Mouse (Mus musculus) liver, embryonic 14.5 days (tissue): Measurements from ENCODE around the gene Itpk1. TPM values are rescaled to one million over a fixed set of nuclear protein-coding genes. Genes with fewer than 3 reads are reported as not detected.

Experiments used
- ATAC-seq: fragments of 200-750 bp; cut with Nextera tagmentation; 2 replicates; pipeline ENCODE4 v1.8.0; 2017; ENCODE audit warnings: moderate number of reproducible peaks, mild to moderate bottlenecking, moderate library complexity; ENCODE audit not compliant: insufficient read depth
- DNase-seq, 3 experiments: peaks; one replicate each; pipeline ENCODE4 v3.0.0-alpha.2; 2012 to 2013; ENCODE audit warnings: low read depth in 3 of 3, low spot score in 3 of 3
- H3K27ac ChIP-seq: fragments of 300-500 bp; sonication (generic); 2 replicates; pipeline ENCODE4 v1.5.1; 2014; ENCODE audit warnings: moderate library complexity, mild to moderate bottlenecking, control low read depth, inconsistent platforms
- H3K27me3 ChIP-seq: fragments of 300-500 bp; sonication (generic); 2 replicates; pipeline ENCODE4 v1.6.1; 2014; ENCODE audit warnings: mild to moderate bottlenecking, low read length, moderate library complexity; ENCODE audit not compliant: control insufficient read depth, insufficient read depth
- H3K36me3 ChIP-seq: fragments of 300-500 bp; sonication (generic); replicated peaks from 2 replicates; pipeline ENCODE4 v1.6.1; 2014; ENCODE audit warnings: low read depth; ENCODE audit not compliant: control insufficient read depth, insufficient read depth
- H3K4me1 ChIP-seq, 2 experiments: fragments of 200-500 bp in 1 of 2; fragments of 300-500 bp in 1 of 2; sonication (generic) in 1 of 2; replicated peaks; 2 replicates each; pipeline ENCODE4 v1.6.1; 2012 to 2014; ENCODE audit warnings: antibody characterized with exemption in 1 of 2, inconsistent platforms in 1 of 2, low read length in 1 of 2; ENCODE audit not compliant: control insufficient read depth in 2 of 2, insufficient read depth in 2 of 2
- H3K4me2 ChIP-seq: fragments of 300-500 bp; sonication (generic); 2 replicates; pipeline ENCODE4 v1.6.1; 2014; ENCODE audit warnings: low read depth, mild to moderate bottlenecking, control low read depth, moderate library complexity
- H3K4me3 ChIP-seq, 2 experiments: fragments of 200-500 bp in 1 of 2; fragments of 300-500 bp in 1 of 2; sonication (generic) in 1 of 2; 2 replicates each; pipeline ENCODE4 v1.5.1; 2012 to 2014; ENCODE audit warnings: low read depth in 2 of 2, low read length in 2 of 2, mild to moderate bottlenecking in 2 of 2, control low read depth in 1 of 2, inconsistent platforms in 1 of 2, moderate library complexity in 1 of 2; ENCODE audit not compliant: insufficient read depth in 1 of 2
- H3K9ac ChIP-seq: fragments of 300-500 bp; sonication (generic); replicated peaks from 2 replicates; pipeline ENCODE4 v1.6.1; 2014; ENCODE audit warnings: mild to moderate bottlenecking, control low read depth, moderate library complexity
- H3K9me3 ChIP-seq: fragments of 300-500 bp; sonication (generic); 2 replicates; pipeline ENCODE4 v1.6.1; 2016; ENCODE audit warnings: low read length, mixed read lengths; ENCODE audit not compliant: control insufficient read depth
- CTCF ChIP-seq: IDR thresholded peaks from 2 replicates; pipeline ENCODE4 v1.5.1; 2016; ENCODE audit warnings: antibody characterized with exemption, low read depth, control low read depth
- EP300 ChIP-seq: IDR thresholded peaks from 2 replicates; pipeline ENCODE4 v1.6.1; 2016; ENCODE audit warnings: antibody characterized with exemption, low read depth
- WGBS: fragments of 180-500 bp; shearing (Covaris S2); extraction: QIAGEN DNeasy Blood & Tissue Kit; methylation state at CpG from one replicate; pipeline ENCODE4 v1.1.7; 2014; ENCODE audit not compliant: insufficient replicate concordance; 5-methylcytosine and 5-hydroxymethylcytosine counted together
- polyA plus RNA-seq, 2 experiments: library from polyadenylated mRNA; depleted of rRNA in 1 of 2; stranded (reverse) in 1 of 2; unstranded in 1 of 2; fragments of >200 nt; fragmentation: Nextera tagmentation in 1 of 2; extraction: Ambion mirVana in 1 of 2; gene quantifications; 2 replicates each; pipeline versions ENCODE4 v1.2.1 to v1.2.3; 2012 to 2014

The Itpk1 gene
- polyA plus RNA-seq, 2 experiments: 2.3 to 2.4 TPM

GRCm38 (mm10) chr12:102730798-102731619, 26.3 kb upstream of the Itpk1 start:
- no peak for TF ChIP-seq CTCF
- no peak for TF ChIP-seq EP300
- WGBS: 40% methylated on average over 16 of the region's 16 CpGs
- Histone ChIP-seq H3K4me1 (peaks cover 11 to 23% of the 10 kb centered on the region in 2 experiments), H3K9me3 (no peaks in the 10 kb centered on the region), H3K36me3 (no peaks in the 10 kb centered on the region), H3K9ac (no peak overlapping the region), H3K4me3 (no peak overlapping the region), H3K27ac (no peak overlapping the region), H3K27me3 (no peaks in the 10 kb centered on the region), H3K4me2 (peak overlapping the region; percentile 50)
- DNase-seq: no peak
- ATAC-seq: no peak; the same call in 1 of the 2 replicates

- TF ChIP-seq CTCF: no peak
- no peak for TF ChIP-seq EP300
- WGBS: 38% methylated on average over 26 of the region's 26 CpGs
- no peaks in the 10 kb centered on the region for H3K27me3 ChIP-seq
- H3K36me3 ChIP-seq: no peaks in the 10 kb centered on the region
- no peak overlapping the region for H3K9ac ChIP-seq
- peaks cover 11 to 25% of the 10 kb centered on the region in 2 experiments for H3K4me1 ChIP-seq
- no peak overlapping the region for H3K27ac ChIP-seq
- DNase-seq: peak; percentile 54 to 73 (median 63)
- peak overlapping the region; percentile 50 for H3K4me2 ChIP-seq
- H3K4me3 ChIP-seq: peak overlapping the region in 1 of 2 experiments; percentile 27; a peak in 1 of 4 replicates
- ATAC-seq: peak; percentile 87
- H3K9me3 ChIP-seq: no peaks in the 10 kb centered on the region
Observed at GRCm38 (mm10) chr12:102729855-102730797, 25.4 kb upstream of the Itpk1 start.

GRCm38 (mm10) chr12:102725761-102726175, 21.0 kb upstream of the Itpk1 start:
- peaks cover 8 to 17% of the 10 kb centered on the region in 2 experiments for H3K4me1 ChIP-seq
- H3K27ac ChIP-seq: no peak overlapping the region
- H3K9ac ChIP-seq: no peak overlapping the region
- DNase-seq (no peak), ATAC-seq (no peak)
- TF ChIP-seq CTCF (no peak), EP300 (no peak)
- no peaks in the 10 kb centered on the region for H3K27me3 ChIP-seq
- WGBS: 53% methylated on average over 7 of the region's 7 CpGs
- no peaks in the 10 kb centered on the region for H3K9me3 ChIP-seq
- no peaks in the 10 kb centered on the region for H3K36me3 ChIP-seq
- no peak overlapping the region for H3K4me3 ChIP-seq
- H3K4me2 ChIP-seq: no peak overlapping the region

GRCm38 (mm10) chr12:102725146-102725545, 20.4 kb upstream of the Itpk1 start:
- Histone ChIP-seq H3K4me2 (no peak overlapping the region), H3K27ac (no peak overlapping the region), H3K4me1 (peaks cover 2 to 10% of the 10 kb centered on the region in 2 experiments), H3K27me3 (no peaks in the 10 kb centered on the region), H3K9me3 (no peaks in the 10 kb centered on the region), H3K36me3 (no peaks in the 10 kb centered on the region), H3K4me3 (no peak overlapping the region), H3K9ac (no peak overlapping the region)
- DNase-seq (no peak), ATAC-seq (no peak)
- TF ChIP-seq EP300 (no peak), CTCF (no peak)
- WGBS: 75% methylated on average over 6 of the region's 6 CpGs
